17 mouse cellular contexts compared by ENCODE assay signal in genomic region chr9:47228736-47229135, GRCm38 (mm10).
"Had no signal": no experiment of that assay in that cellular context is flagged by ENCODE, and none has a peak within 500 bp of the region (broad histone marks: within the 10 kb centered on the region; RNA-seq: fewer than 3 reads in every experiment).

No protein-coding gene starts in this region.

- DNase-seq: liver, postnatal 0 days; lung, adult 2 months; lung, postnatal 14 days; lung, postnatal 36 days; right cerebral cortex, postnatal 14 days; thymus, postnatal 14 days; thymus, postnatal 36 days had no signal

- H3K27ac ChIP-seq: lung, embryonic 15.5 days; macrophage; midbrain, embryonic 13.5 days; midbrain, embryonic 15.5 days; neural tube, embryonic 12.5 days; stomach, embryonic 15.5 days; stomach, postnatal 0 days had no signal

- H3K4me2 ChIP-seq: lung, embryonic 15.5 days; midbrain, embryonic 11.5 days; midbrain, embryonic 13.5 days; midbrain, embryonic 15.5 days; neural tube, embryonic 12.5 days; stomach, embryonic 15.5 days had no signal

- H3K9ac ChIP-seq: liver, postnatal 0 days; lung, embryonic 15.5 days; midbrain, embryonic 13.5 days; midbrain, embryonic 15.5 days; neural tube, embryonic 12.5 days; stomach, embryonic 15.5 days had no signal

- H3K9me3 ChIP-seq: lung, embryonic 15.5 days; midbrain, embryonic 13.5 days; midbrain, embryonic 15.5 days; neural tube, embryonic 12.5 days; stomach, embryonic 15.5 days had no signal

- H3K4me3 ChIP-seq: lung, embryonic 15.5 days; megakaryocyte, embryonic 14.5 days; midbrain, embryonic 13.5 days; midbrain, embryonic 15.5 days; neural tube, embryonic 12.5 days; stomach, embryonic 15.5 days had no signal

- H3K4me1 ChIP-seq: lung, embryonic 15.5 days; megakaryocyte, embryonic 14.5 days; midbrain, embryonic 15.5 days; neural tube, embryonic 12.5 days; stomach, embryonic 15.5 days had no signal

- ATAC-seq: liver, postnatal 0 days; lung, postnatal 0 days; midbrain, embryonic 13.5 days; midbrain, embryonic 15.5 days had no signal

- H3K36me3 ChIP-seq: lung, embryonic 15.5 days; midbrain, embryonic 13.5 days; midbrain, embryonic 15.5 days; neural tube, embryonic 12.5 days; stomach, embryonic 15.5 days had no signal

- H3K27me3 ChIP-seq: lung, embryonic 15.5 days; megakaryocyte, embryonic 14.5 days; midbrain, embryonic 13.5 days; midbrain, embryonic 15.5 days; neural tube, embryonic 12.5 days; stomach, embryonic 15.5 days had no signal
